Mouse (Mus musculus): ENCODE data around the gene Card6. TPM values are rescaled to one million over a fixed set of nuclear protein-coding genes. Genes with fewer than 3 reads are reported as not detected.

Card6 gene
- polyA plus RNA-seq, 2 experiments = 0.57 to 0.74 TPM

DNA sequence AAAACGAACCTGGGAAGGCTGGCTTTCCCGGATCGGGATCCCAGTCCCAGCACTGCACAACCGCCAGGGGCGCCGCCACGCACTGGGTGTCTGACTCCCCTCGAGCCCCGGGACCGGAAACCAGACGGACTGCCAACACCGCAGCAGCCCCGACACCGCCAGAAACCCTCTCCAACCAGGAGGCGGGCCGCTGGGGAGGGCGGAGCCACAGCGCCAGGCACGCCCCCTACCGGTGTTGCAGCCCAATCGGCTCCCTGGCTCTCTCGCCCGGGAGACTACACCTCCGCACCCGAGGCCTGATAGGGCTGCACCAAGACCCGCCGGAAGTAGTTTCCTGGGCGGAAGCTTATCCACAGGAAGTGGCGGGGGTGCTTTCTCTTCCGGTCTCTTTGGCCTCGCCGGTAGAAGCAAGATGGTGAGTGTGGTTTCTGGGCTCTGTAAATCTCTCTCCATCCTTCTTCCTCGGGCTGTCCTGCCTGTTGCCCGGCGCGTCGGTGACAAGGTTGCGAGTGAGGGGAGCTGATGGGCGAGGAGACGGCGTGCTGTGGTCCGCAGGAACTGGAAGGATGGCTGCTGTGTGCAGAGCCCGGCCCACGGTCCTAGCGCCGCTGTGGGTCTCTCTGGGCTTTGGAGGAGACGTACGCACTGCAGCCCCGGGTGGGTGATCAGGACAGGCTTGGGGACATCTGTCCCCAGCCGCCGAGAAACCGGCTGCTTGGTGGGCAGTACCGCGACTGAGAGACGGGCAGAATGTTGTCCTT lies 8.1 kb upstream of the Card6 start, which contains the start of gene Rpl37:
Gene Rpl37, plus strand, starts transcription at position 376 of the 761 bp plus-strand sequence.
- Histone ChIP-seq H3K27me3 (ENCODE audit: control insufficient read depth, insufficient read depth, low read length) (no peaks in the 10 kb centered on the region), H3K9me3 (ENCODE audit: control insufficient read depth, low read length) (no peaks in the 10 kb centered on the region), H3K9ac (replicated peaks) (peak within 1 kb of the TSS; percentile 92), H3K36me3 (replicated peaks; ENCODE audit: control insufficient read depth, insufficient read depth, low read depth) (peaks cover 43% of the 10 kb centered on the region), H3K4me1 (replicated peaks; ENCODE audit: control insufficient read depth in 2 of 2, insufficient read depth in 2 of 2, low read length in 1 of 2) (peaks cover 27 to 35% of the 10 kb centered on the region in 2 experiments), H3K4me2 (ENCODE audit: low read depth) (peak within 1 kb of the TSS; percentile 93), H3K27ac (peak within 1 kb of the TSS; percentile 80), H3K4me3 (ENCODE audit: insufficient read depth in 1 of 2, low read depth in 2 of 2, low read length in 2 of 2) (peak within 1 kb of the TSS; percentile 84 to 92)
- ATAC-seq (ENCODE audit: insufficient read depth) (peak; percentile 95), DNase-seq (ENCODE audit: low read depth in 3 of 3, low spot score in 3 of 3) (peak; percentile 94 to 96 (median 95))
- peak; percentile 86 for TF ChIP-seq CTCF (IDR thresholded peaks at IDR 0.05; ENCODE audit: low read depth)
- TF ChIP-seq EP300 (IDR thresholded peaks at IDR 0.05; ENCODE audit: low read depth) = no peak; the same call in 1 of the 2 replicates
- WGBS (ENCODE audit: insufficient replicate concordance) = under 1% methylated on average over 55 of the region's 55 CpGs

DNA sequence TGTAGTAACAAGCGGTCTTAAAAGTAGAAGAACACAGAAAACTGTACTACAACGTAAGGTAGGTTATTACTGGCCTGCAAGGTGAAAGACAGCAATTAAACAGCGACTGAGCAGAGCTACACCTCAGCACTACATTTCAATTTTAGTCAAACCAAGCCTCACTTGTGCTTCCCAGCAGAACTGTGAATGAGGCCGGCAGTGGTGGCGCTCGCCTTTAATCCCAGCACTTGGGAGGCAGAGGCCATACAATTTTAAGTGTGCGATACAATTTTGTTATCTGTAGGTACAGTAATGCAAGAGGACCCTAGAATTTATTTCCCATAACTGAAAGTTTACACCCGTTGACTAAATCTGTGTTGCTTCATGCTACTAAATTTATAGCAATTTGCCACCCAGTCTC lies 6.8 kb upstream of the Card6 start:
- peak overlapping the region; percentile 71 for H3K9ac ChIP-seq (replicated peaks)
- peaks cover 31% of the 10 kb centered on the region for H3K36me3 ChIP-seq (replicated peaks; ENCODE audit: control insufficient read depth, insufficient read depth, low read depth)
- WGBS (ENCODE audit: insufficient replicate concordance) = 58% methylated on average over 8 of the region's 8 CpGs
- no peak for TF ChIP-seq EP300 (IDR thresholded peaks at IDR 0.05; ENCODE audit: low read depth)
- no peak for TF ChIP-seq CTCF (IDR thresholded peaks at IDR 0.05; ENCODE audit: low read depth)
- DNase-seq (ENCODE audit: low read depth in 3 of 3, low spot score in 3 of 3) (no peak), ATAC-seq (ENCODE audit: insufficient read depth) (no peak)
- no peaks in the 10 kb centered on the region for H3K9me3 ChIP-seq (ENCODE audit: control insufficient read depth, low read length)
- peaks cover 27 to 35% of the 10 kb centered on the region in 2 experiments for H3K4me1 ChIP-seq (replicated peaks; ENCODE audit: control insufficient read depth in 2 of 2, insufficient read depth in 2 of 2, low read length in 1 of 2)
- peak overlapping the region; percentile 11 to 92; a peak in 3 of 4 replicates for H3K4me3 ChIP-seq (ENCODE audit: insufficient read depth in 1 of 2, low read depth in 2 of 2, low read length in 2 of 2)
- peak overlapping the region; percentile 80 for H3K27ac ChIP-seq
- no peaks in the 10 kb centered on the region for H3K27me3 ChIP-seq (ENCODE audit: control insufficient read depth, insufficient read depth, low read length)
- H3K4me2 ChIP-seq (ENCODE audit: low read depth) = peak overlapping the region; percentile 93

DNA sequence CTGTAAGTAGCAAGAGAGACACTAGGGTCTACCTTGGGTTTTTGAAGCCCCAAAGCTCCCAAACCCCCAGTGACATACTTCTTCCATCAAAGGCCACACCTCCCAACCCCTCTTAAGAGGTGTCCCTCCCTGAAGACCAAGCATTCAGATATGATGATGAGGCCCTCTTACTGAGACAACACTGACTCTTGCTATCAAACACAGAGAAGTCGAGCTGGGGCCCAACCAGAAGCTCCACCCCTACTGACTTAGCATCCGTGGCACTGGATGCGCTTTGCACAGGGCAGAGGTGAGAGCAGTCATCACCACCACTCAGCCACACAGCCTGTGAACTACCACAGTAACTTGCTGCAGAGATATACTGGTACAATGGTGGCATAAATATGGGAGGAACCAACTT lies 4.3 kb upstream of the Card6 start:
- 18% methylated on average over 3 of the region's 3 CpGs for WGBS (ENCODE audit: insufficient replicate concordance)
- Histone ChIP-seq H3K4me1 (replicated peaks; ENCODE audit: control insufficient read depth in 2 of 2, insufficient read depth in 2 of 2, low read length in 1 of 2) (peaks cover 28 to 30% of the 10 kb centered on the region in 2 experiments), H3K9ac (replicated peaks) (no peak overlapping the region), H3K4me2 (ENCODE audit: low read depth) (peak overlapping the region; percentile 35), H3K27ac (peak overlapping the region; percentile 50; the same call in 1 of the 2 replicates), H3K27me3 (ENCODE audit: control insufficient read depth, insufficient read depth, low read length) (peaks cover 7% of the 10 kb centered on the region), H3K4me3 (ENCODE audit: insufficient read depth in 1 of 2, low read depth in 2 of 2, low read length in 2 of 2) (no peak overlapping the region), H3K9me3 (ENCODE audit: control insufficient read depth, low read length) (no peaks in the 10 kb centered on the region), H3K36me3 (replicated peaks; ENCODE audit: control insufficient read depth, insufficient read depth, low read depth) (peaks cover 6% of the 10 kb centered on the region; the same call in 1 of the 2 replicates)
- peak in 1 of 3 experiments; percentile 31 for DNase-seq (ENCODE audit: low read depth in 3 of 3, low spot score in 3 of 3)
- TF ChIP-seq EP300 (IDR thresholded peaks at IDR 0.05; ENCODE audit: low read depth) = no peak
- no peak for TF ChIP-seq CTCF (IDR thresholded peaks at IDR 0.05; ENCODE audit: low read depth)
- peak; percentile 26 for ATAC-seq (ENCODE audit: insufficient read depth)

DNA sequence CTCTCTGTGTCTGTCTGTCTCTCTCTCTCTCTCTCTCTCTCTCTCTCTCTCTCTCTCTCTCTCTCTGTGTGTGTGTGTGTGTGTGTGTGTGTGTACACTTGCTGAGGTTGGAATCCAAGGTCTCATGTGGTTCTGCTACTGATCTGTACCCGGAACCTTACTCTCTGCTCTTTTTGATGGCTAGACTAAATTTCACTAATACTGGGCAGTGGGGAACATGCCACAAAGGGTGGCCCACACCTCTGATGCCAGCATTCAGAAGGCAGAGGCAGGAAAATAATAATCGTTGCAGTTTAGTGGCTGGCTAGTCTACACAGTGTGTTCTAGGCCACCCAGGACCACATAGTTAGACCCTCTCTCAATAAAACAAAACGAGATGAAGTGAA lies 309 bp upstream of the Card6 start:
- WGBS (ENCODE audit: insufficient replicate concordance) = 34% methylated on average over 3 of the region's 3 CpGs
- DNase-seq (ENCODE audit: low read depth in 3 of 3, low spot score in 3 of 3) = no peak
- H3K4me3 ChIP-seq (ENCODE audit: insufficient read depth in 1 of 2, low read depth in 2 of 2, low read length in 2 of 2) = no peak overlapping the region; a peak in 1 of 4 replicates

DNA sequence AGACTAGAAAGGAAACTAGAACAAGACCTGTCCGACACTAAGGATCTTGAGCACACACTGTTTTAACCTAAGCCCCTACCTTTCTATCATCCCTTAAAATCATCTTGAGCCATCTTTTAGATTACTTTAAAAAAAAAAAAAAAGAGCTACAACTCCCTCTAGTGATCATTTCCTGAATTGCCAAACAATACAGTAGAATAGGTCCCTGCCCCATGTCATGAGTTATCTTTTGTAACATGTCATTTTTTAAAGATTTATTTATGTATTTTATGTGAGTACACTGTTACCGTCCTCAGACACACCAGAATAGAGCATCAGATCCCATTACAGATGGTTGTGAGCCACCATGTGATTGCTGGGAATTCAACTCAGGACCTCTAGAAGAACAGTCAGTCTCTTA lies 2.0 kb downstream of the Card6 start:
- H3K36me3 ChIP-seq (replicated peaks; ENCODE audit: control insufficient read depth, insufficient read depth, low read depth) = no peaks in the 10 kb centered on the region

More for the DNA sequence above, 309 bp upstream of the Card6 start:
- TF ChIP-seq EP300 (IDR thresholded peaks at IDR 0.05; ENCODE audit: low read depth) (no peak), CTCF (IDR thresholded peaks at IDR 0.05; ENCODE audit: low read depth) (no peak)
- Histone ChIP-seq H3K27ac (no peak overlapping the region), H3K27me3 (ENCODE audit: control insufficient read depth, insufficient read depth, low read length) (peaks cover 7% of the 10 kb centered on the region), H3K36me3 (replicated peaks; ENCODE audit: control insufficient read depth, insufficient read depth, low read depth) (no peaks in the 10 kb centered on the region), H3K4me1 (replicated peaks; ENCODE audit: control insufficient read depth in 2 of 2, insufficient read depth in 2 of 2, low read length in 1 of 2) (peaks cover 15 to 17% of the 10 kb centered on the region in 2 experiments), H3K4me2 (ENCODE audit: low read depth) (peak overlapping the region; percentile 66), H3K9ac (replicated peaks) (no peak overlapping the region), H3K9me3 (ENCODE audit: control insufficient read depth, low read length) (no peaks in the 10 kb centered on the region)
- ATAC-seq (ENCODE audit: insufficient read depth) = no peak

More for the DNA sequence above, 2.0 kb downstream of the Card6 start:
- ATAC-seq (ENCODE audit: insufficient read depth) = peak; percentile 16; the same call in 1 of the 2 replicates
- Histone ChIP-seq H3K4me3 (ENCODE audit: insufficient read depth in 1 of 2, low read depth in 2 of 2, low read length in 2 of 2) (no peak overlapping the region), H3K9me3 (ENCODE audit: control insufficient read depth, low read length) (no peaks in the 10 kb centered on the region), H3K27me3 (ENCODE audit: control insufficient read depth, insufficient read depth, low read length) (peaks cover 7% of the 10 kb centered on the region), H3K4me2 (ENCODE audit: low read depth) (no peak overlapping the region), H3K9ac (replicated peaks) (no peak overlapping the region), H3K4me1 (replicated peaks; ENCODE audit: control insufficient read depth in 2 of 2, insufficient read depth in 2 of 2, low read length in 1 of 2) (peaks cover 0 to 3% of the 10 kb centered on the region in 2 experiments), H3K27ac (no peak overlapping the region)
- TF ChIP-seq EP300 (IDR thresholded peaks at IDR 0.05; ENCODE audit: low read depth) (no peak), CTCF (IDR thresholded peaks at IDR 0.05; ENCODE audit: low read depth) (peak; percentile 41; the same call in 1 of the 2 replicates)
- no peak for DNase-seq (ENCODE audit: low read depth in 3 of 3, low spot score in 3 of 3)
- WGBS (ENCODE audit: insufficient replicate concordance) = 25% methylated on average over 2 of the region's 2 CpGs
